In the genomic region with DNA sequence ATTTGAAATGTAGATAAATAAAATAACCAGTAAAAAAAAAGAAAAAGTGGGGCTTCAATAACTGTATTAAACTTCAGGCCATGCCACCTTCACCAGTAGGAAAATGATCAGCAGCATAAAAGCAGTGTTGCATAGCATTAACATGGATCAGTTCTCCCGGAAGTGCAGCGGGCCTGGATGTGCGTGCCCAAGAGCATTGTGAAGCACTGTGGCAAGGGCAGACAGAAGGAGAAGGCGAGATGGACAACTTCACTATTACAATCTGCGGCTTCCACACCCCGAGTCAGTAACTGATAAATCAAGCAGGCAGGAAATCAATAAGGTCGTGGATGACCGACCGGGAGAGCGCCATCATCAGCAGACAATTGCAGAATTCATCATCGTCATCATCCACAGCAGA, we compare ENCODE assay signal across 23 mouse cellular contexts. TPM values are rescaled to one million over a fixed set of nuclear protein-coding genes. Genes with fewer than 3 reads are reported as not detected.
DNase-seq lines count a peak whose midpoint lies in the region; ATAC-seq lines count a peak whose summit lies in the region.
"Had no signal": no experiment of that assay in that cellular context is flagged by ENCODE, and none has a peak within 500 bp of the region (broad histone marks: within the 10 kb centered on the region; RNA-seq: fewer than 3 reads in every experiment).

No protein-coding gene starts in this region.

- no peaks in the 10 kb centered on the region for H3K4me1 ChIP-seq in liver, embryonic 11.5 days (replicated peaks; ENCODE audit: control insufficient read depth, insufficient read depth, low read length)
- H3K4me1 ChIP-seq in liver, embryonic 12.5 days = no peaks in the 10 kb centered on the region
- no peaks in the 10 kb centered on the region for H3K4me1 ChIP-seq in limb, embryonic 10.5 days
- H3K4me1 ChIP-seq: embryonic facial prominence, embryonic 15.5 days; liver, embryonic 15.5 days; midbrain, embryonic 12.5 days; neural tube, embryonic 13.5 days; stomach, embryonic 15.5 days had no signal

- DNase-seq in liver, embryonic 11.5 days (ENCODE audit: low spot score) = peak; percentile 21
- DNase-seq in urinary bladder, postnatal 4 days (ENCODE audit: low spot score in 2 of 2) = peak; percentile 9 to 48
- DNase-seq in urinary bladder, postnatal 14 days (ENCODE audit: low spot score) = no peak
- peak; percentile 25 for DNase-seq in limb, embryonic 10.5 days (ENCODE audit: low spot score)
- no peak for DNase-seq in left cerebral cortex, adult 18-20 months (ENCODE audit: low spot score in 2 of 2)
- DNase-seq in left cerebral cortex, adult 11 months (ENCODE audit: low spot score) = no peak
- DNase-seq: cerebellum, postnatal 25 days; heart, adult 18-20 months; heart, postnatal 10 days; kidney, postnatal 25 days; right cerebral cortex, adult 18-20 months had no signal

- ATAC-seq in liver, embryonic 11.5 days (replicated peaks; ENCODE audit: low FRiP score) = no peak
- no peak for ATAC-seq in liver, embryonic 12.5 days
- ATAC-seq: forebrain, embryonic 14.5 days; intestine, embryonic 16.5 days had no signal

- no peak overlapping the region for H3K9ac ChIP-seq in liver, embryonic 11.5 days (ENCODE audit: low read depth, low read length)
- H3K9ac ChIP-seq in liver, embryonic 12.5 days = no peak overlapping the region
- H3K9ac ChIP-seq: embryonic facial prominence, embryonic 15.5 days; liver, embryonic 15.5 days; midbrain, embryonic 12.5 days; neural tube, embryonic 13.5 days; stomach, embryonic 15.5 days had no signal

- no peak overlapping the region for H3K27ac ChIP-seq in liver, embryonic 11.5 days (ENCODE audit: low read depth, low read length)
- H3K27ac ChIP-seq in liver, embryonic 12.5 days = no peak overlapping the region
- no peak overlapping the region for H3K27ac ChIP-seq in limb, embryonic 10.5 days
- H3K27ac ChIP-seq: embryonic facial prominence, embryonic 15.5 days; liver, embryonic 15.5 days; midbrain, embryonic 12.5 days; neural tube, embryonic 13.5 days; stomach, embryonic 15.5 days had no signal

- 49% methylated on average over 11 of the region's 11 CpGs for WGBS in liver, embryonic 11.5 days
- WGBS in liver, embryonic 12.5 days (ENCODE audit: insufficient replicate concordance) = 51% methylated on average over 11 of the region's 11 CpGs
- WGBS in limb, embryonic 10.5 days = 75% methylated on average over 11 of the region's 11 CpGs

- no peaks in the 10 kb centered on the region for H3K27me3 ChIP-seq in liver, embryonic 11.5 days (replicated peaks; ENCODE audit: control insufficient read depth, insufficient read depth, low read length)
- no peaks in the 10 kb centered on the region for H3K27me3 ChIP-seq in liver, embryonic 12.5 days (replicated peaks)
- no peaks in the 10 kb centered on the region for H3K27me3 ChIP-seq in limb, embryonic 10.5 days (ENCODE audit: low read depth, poor library complexity, severe bottlenecking)
- H3K27me3 ChIP-seq: embryonic facial prominence, embryonic 15.5 days; liver, embryonic 15.5 days; midbrain, embryonic 12.5 days; neural tube, embryonic 13.5 days; stomach, embryonic 15.5 days had no signal

- no peak overlapping the region for H3K4me3 ChIP-seq in liver, embryonic 11.5 days (ENCODE audit: low read depth, low read length)
- no peak overlapping the region for H3K4me3 ChIP-seq in liver, embryonic 12.5 days
- no peak overlapping the region for H3K4me3 ChIP-seq in limb, embryonic 10.5 days
- H3K4me3 ChIP-seq: embryonic facial prominence, embryonic 15.5 days; liver, embryonic 15.5 days; midbrain, embryonic 12.5 days; neural tube, embryonic 13.5 days; stomach, embryonic 15.5 days had no signal

- H3K9me3 ChIP-seq in liver, embryonic 11.5 days (ENCODE audit: control insufficient read depth, low read length) = no peaks in the 10 kb centered on the region
- H3K9me3 ChIP-seq in liver, embryonic 12.5 days (replicated peaks) = no peaks in the 10 kb centered on the region
- H3K9me3 ChIP-seq in limb, embryonic 10.5 days (replicated peaks) = no peaks in the 10 kb centered on the region
- H3K9me3 ChIP-seq: embryonic facial prominence, embryonic 15.5 days; liver, embryonic 15.5 days; midbrain, embryonic 12.5 days; neural tube, embryonic 13.5 days; stomach, embryonic 15.5 days had no signal

- H3K36me3 ChIP-seq in liver, embryonic 11.5 days (ENCODE audit: control insufficient read depth, insufficient read depth, low read length) = no peaks in the 10 kb centered on the region
- no peaks in the 10 kb centered on the region for H3K36me3 ChIP-seq in liver, embryonic 12.5 days
- H3K36me3 ChIP-seq in limb, embryonic 10.5 days = no peaks in the 10 kb centered on the region
- H3K36me3 ChIP-seq: embryonic facial prominence, embryonic 15.5 days; liver, embryonic 15.5 days; midbrain, embryonic 12.5 days; neural tube, embryonic 13.5 days; stomach, embryonic 15.5 days had no signal

- no peak overlapping the region for H3K4me2 ChIP-seq in liver, embryonic 11.5 days
- H3K4me2 ChIP-seq in liver, embryonic 12.5 days = no peak overlapping the region
- H3K4me2 ChIP-seq: embryonic facial prominence, embryonic 15.5 days; liver, embryonic 15.5 days; midbrain, embryonic 12.5 days; neural tube, embryonic 13.5 days; stomach, embryonic 15.5 days had no signal

RNA-seq across cellular contexts. Expression of a gene that starts 49.2 kb away (rescaled TPM):
- not detected in 2 replicates for polyA plus RNA-seq in liver, embryonic 11.5 days (2014; fragmentation: Nextera tagmentation; extraction: Ambion mirVana)
- polyA plus RNA-seq in liver, embryonic 12.5 days (2016; fragmentation: Nextera tagmentation; extraction: Ambion mirVana) = not detected in 2 replicates
- not detected in 2 replicates for polyA plus RNA-seq in limb, embryonic 10.5 days (2016; fragmentation: Nextera tagmentation; extraction: Ambion mirVana)
- not detected for total RNA-seq in left cerebral cortex, adult 18-20 months (2021)
- total RNA-seq: ES-E14; heart, adult 18-20 months; heart, postnatal 10 days; layer of hippocampus, postnatal 10 days; left cerebral cortex, postnatal 36 days had no signal
- polyA plus RNA-seq: embryonic facial prominence, embryonic 15.5 days; forebrain, embryonic 14.5 days; intestine, embryonic 16.5 days; liver, embryonic 15.5 days; midbrain, embryonic 12.5 days; neural tube, embryonic 13.5 days; stomach, embryonic 15.5 days; urinary bladder, adult 2 months had no signal

Comparison
In these comparisons a context has a peak if more than half of its experiments do, and no peak if none do; other contexts are left out.
1. DNase-seq: peak in liver, embryonic 11.5 days (single experiment), urinary bladder, postnatal 4 days (2 of 2) and limb, embryonic 10.5 days (single experiment); none in urinary bladder, postnatal 14 days (single experiment), left cerebral cortex, adult 18-20 months (0 of 2) and left cerebral cortex, adult 11 months (single experiment).